Mouse (Mus musculus) induced T-regulatory cell, adult 2 months (primary cell): ENCODE results near the gene Sesn1.
"Not testable (repeated sequence)": the region's sequence is repeated elsewhere in the genome, so short reads cannot be mapped to it uniquely, and the experiment has no call there.

ENCODE experiments used
- DNase-seq: peaks from one replicate; pipeline ENCODE4 v3.0.0-alpha.2; 2012; ENCODE audit warnings: low read depth

Sesn1 gene

GRCm38 (mm10) chr10:41822573-41823281 lies 13.0 kb downstream of the Sesn1 start:
- DNase-seq, result no peak

DNA sequence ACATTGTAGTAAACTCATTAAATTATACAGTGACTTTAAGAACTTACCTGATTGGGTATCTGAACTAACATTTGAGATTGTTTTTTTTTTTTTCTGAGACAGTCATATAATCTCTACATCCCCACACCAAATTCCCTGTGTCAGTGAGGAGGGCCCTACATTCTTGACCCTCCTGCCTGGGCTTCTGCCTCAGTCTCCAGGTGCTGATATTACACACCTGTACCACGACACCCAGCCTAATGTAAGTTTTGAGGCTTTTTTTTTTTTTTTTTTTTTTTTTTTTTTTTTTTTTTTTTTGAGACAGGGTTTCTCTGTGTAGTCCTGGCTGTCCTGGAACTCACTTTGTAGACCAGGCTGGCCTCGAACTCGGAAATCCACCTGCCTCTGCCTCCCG lies 13.5 kb downstream of the Sesn1 start:
- DNase-seq, result not testable (repeated sequence)

DNA sequence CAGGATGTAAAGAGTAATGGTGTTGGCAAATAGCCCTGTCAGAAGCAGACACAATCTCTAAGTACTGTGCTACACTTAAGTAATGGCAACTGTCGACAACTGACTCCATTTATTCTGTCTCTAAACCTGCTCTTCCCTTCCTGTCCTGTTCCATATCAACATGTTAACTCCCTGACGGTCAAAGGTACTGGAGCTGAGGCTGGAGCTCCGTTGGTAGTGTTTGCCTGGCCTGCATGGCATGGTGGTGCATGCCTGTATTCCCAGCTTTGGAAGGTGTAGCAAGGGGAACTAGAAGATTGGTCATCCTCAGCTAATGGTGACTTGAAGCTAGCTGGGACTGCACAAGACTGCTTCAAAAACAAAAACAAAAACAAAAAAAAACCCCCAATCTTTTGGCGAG lies 14.2 kb downstream of the Sesn1 start:
- DNase-seq, result no peak

DNA sequence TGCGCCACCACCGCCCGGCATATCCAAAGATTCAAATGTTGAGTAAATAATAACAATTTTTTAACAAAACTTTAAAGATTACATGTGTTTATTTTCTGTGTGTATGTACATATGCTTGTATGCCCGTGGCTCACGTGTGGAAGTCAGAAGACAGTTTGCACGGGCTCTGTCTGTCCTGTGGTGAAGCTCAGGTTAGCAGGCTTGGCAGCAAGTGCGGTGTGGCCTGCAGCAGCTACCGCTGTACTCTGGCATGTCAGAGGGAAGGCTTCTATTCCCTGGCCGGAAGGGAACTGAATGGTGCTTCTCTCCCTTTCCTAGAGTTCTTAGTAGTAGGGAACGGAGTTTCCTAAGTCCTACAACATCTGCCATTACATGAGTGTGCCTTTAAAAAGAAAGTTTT lies 15.3 kb downstream of the Sesn1 start:
- no peak for DNase-seq

GRCm38 (mm10) chr10:41825996-41826395 lies 16.3 kb downstream of the Sesn1 start:
- DNase-seq, result no peak

DNA sequence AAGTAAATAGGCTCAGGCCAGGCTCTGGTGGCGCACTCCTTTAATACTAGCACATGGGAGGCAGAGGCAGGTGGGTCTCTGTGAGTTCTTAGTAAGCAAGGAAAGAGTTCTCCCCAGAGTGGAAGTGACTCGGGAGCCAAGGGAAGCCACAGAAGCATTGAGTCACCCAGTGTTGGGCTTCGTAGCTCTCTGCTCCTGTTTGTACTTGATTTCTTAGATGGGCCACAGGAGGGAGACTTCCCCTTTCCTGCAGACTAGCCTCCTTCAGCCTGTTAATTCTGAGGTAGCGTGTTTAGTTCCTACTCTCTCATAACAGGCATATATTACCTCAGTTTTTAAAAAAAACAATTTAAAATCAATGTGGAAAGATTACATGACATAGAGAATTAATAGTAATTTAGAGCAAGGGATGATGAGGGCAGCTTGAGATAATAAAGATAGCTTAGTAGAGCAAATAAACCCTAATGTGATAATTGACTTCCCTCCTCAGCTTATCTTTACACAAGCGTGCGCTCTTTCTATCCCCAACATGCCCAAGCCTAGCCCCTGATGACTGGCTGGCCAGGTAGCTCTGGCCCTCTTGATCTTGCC lies 16.9 kb downstream of the Sesn1 start:
- DNase-seq, result no peak

DNA sequence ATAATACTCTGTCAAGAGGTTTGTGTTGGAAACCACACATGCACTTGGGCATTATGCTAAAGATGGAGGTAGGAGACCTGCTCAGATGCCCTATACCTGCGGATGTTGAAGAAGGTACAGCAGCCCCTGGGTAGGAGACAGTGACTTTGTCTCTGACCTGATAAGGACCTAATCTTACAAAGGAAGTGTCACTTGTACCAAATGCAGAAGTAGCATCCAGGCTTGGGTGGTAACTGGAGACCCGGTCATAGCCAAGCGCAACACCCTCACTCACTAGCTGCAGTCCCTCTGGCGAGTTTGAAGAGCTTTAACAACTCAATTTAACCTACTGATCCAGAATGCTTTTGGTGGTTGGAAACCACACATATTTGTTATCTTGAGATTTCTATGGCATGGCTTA lies 18.0 kb downstream of the Sesn1 start:
- no peak for DNase-seq

DNA sequence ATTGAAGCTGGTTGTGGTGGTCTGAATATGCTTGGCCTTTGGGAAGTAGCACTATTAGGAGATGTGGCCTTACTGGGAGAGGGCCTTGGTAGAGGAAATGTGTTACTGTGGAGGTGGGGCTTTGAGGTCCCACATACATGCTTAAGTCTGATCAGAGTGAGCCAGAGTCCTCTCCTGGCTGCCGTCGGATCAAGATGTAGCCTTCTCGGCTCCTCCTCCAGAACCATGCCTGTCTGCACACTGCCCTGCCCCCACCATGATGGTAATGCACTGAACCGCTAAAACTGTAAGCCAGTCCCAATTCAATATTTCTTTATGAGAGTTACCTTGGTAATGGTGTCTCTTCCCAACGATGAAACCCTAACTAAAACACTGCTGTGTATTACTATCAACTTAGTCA lies 19.5 kb downstream of the Sesn1 start:
- DNase-seq, result no peak

DNA sequence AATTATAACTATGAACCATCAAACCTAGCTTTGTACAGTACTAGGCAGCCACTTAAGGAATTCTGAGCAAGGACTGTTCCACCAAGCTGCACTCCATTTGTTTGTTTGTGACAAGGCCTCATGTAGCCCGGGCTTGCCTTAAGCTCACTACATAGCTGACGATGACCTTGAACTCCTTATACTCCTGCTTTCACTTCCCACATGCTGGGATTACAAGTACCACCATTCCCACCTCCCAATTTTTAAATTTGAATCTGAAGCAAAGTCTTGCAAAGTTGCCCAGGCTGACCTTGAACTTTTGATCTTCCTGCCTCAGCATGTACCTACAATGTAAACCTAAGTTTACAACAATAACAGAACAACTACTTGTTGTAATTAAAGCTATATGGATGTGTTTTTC lies 20.2 kb downstream of the Sesn1 start:
- no peak for DNase-seq

- DNase-seq, result no peak
Observed at GRCm38 (mm10) chr10:41830445-41830844, 20.7 kb downstream of the Sesn1 start.

DNA sequence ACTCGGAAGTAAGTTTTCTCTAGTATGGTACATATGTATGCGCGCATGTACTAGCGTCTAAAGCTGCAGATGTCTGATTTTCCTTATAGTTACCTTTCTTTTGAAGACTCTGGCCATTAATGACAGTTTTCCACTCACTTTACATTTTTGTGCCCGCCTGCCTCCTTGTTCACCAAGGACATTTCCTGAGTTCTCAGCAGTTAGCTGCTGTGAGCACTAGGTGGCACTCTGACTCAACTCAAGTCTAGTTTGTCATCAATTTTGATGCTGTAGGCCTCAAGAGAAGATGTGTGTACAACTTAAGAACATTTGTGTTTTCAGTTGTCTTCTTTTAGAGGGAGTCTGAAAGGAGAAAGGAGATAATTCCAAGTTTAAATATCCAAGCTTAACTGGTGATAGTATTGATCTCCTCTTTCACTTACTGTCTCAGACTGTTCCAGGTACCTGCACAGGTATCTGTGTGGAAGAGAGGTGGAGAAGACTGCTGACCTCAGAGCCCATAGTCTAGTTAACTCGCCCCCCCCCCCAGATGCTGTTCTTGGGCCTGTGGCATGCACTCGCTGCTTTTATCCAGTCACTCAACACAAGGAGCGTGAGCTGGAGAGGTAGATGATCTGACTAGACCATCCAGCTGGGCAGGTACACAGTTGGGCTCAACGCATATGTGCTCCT lies 21.3 kb downstream of the Sesn1 start:
- peak; percentile 85 for DNase-seq

GRCm38 (mm10) chr10:41832191-41832590 lies 22.5 kb downstream of the Sesn1 start:
- DNase-seq, result no peak

DNA sequence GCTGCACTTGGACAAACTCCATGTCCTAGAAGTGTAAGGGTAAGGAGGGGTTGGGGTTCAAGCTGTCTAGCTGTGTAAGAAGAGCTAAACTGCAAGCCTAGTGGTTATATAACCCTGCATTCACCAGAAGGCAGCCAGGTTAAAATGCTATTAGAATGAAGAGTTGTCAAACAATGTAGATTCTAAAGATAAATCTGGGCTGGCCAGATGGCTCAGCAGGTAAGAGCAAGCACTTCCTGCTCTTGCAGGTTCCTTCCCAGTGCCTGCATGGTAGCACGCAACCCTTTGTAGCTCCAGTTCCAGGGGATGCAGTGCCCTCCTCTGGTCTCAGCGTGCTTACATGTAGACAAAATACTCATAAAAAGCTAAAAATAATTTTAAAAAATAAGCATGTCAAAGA lies 24.4 kb downstream of the Sesn1 start:
- DNase-seq, result no peak

- peak; percentile 47 for DNase-seq
Observed at GRCm38 (mm10) chr10:41838911-41839310, 29.2 kb downstream of the Sesn1 start.

DNA sequence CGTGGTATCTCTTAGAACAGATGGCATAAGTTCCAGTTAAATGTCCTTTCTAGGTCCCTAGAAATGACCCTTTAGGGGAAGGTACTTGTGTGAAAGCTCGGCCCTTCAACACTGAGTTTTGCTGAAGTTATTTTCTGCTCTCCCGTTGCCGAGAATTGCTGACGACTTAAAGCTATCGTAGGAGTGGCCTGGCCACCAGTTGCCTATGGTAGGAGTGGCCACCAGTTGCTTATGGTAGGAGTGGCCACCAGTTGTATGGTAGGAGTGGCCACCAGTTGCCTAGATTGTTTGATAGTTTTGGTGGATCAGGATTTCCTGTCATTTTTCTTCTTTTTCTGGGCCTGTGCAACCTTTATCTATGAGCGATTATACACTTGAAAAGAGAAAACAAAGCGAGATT lies 38.0 kb downstream of the Sesn1 start:
- no peak for DNase-seq

- no peak for DNase-seq
Observed at GRCm38 (mm10) chr10:41848721-41849120, 39.0 kb downstream of the Sesn1 start.

DNA sequence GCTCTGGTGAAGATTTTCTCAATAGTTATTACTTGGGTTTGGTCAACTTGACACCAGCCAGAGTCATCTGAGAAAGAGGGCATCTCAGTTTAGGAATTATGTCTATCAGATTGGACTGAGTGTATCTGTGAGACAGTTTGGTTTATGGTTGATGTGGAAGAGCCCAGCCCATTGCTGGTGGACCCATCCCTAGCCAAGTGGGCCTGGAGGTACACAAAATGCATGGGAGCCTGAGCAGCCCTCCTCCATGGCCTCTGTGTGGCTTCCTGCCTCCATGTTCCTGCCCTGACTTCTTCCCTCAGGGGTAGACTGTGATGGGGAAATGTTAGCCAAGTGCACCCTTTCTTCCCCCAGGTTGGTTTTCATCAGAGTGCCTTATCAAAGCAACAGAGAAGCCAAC lies 50.1 kb downstream of the Sesn1 start:
- DNase-seq, result no peak

DNA sequence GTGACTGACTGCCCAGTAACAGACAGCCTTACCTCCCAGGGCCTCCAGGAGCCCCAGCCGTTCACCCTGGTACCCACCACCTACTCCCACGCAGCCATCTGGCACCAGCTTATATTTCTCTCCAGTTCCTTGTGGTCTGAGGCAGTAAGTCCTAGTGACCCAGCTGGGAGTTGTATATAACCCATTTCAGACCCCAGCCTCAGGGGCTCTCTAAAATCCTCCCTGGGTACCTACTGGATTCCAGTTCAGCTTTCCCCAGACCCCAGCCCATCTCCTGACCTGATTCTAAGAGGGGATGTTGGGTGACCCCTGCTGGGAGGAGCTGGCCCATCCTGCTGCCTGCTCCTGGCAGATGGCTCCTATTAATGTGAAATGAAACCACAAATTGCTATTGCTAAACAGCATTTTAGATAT lies 50.5 kb downstream of the Sesn1 start:
- DNase-seq, result no peak

GRCm38 (mm10) chr10:41863053-41863452 lies 53.3 kb downstream of the Sesn1 start:
- no peak for DNase-seq

GRCm38 (mm10) chr10:41866069-41866837 lies 56.5 kb downstream of the Sesn1 start:
- DNase-seq, result no peak

DNA sequence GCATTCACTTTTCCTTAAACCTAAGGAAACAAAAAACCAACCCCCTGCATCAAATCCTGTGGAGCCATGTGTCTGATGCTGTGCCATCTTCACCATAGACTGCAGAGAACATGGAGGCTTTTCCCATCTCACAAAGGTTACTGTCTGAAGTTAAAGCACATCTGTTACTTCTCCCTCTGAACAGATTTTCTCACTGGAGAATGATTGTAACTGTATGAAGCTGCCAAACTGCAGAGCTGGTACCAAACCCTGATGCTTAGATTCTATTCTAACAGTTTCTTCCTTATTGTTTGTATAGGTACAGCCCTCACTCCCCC lies 57.1 kb downstream of the Sesn1 start:
- DNase-seq, result no peak

- DNase-seq, result no peak
Observed at GRCm38 (mm10) chr10:41867956-41868355, 58.2 kb downstream of the Sesn1 start.

DNA sequence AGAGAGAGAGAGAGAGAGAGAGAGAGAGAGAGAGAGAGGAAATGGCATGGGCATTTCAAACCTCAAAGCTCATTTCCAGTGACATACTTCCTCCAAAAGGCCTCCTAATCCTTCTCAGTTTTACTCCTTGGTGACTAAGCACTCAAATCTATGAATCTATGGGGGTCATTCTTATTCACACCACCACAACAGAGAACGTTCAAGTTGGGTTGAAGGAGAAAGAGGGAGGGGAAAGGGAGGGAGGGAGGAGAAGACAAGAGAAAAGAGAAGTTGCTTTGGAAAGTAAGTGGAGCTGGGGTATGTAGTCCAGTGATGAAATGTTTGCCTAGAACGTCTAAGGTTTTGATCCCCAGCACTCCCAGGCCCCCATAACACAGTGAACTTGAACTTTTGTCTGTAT lies 60.4 kb downstream of the Sesn1 start:
- no peak for DNase-seq
